Mouse (Mus musculus) left cerebral cortex, adult 2 months (tissue): Measurements from ENCODE around the gene 4930412O13Rik. TPM values are rescaled to one million over a fixed set of nuclear protein-coding genes. Genes with fewer than 3 reads are reported as not detected.

Experiments used
- DNase-seq, 2 experiments: peaks; one replicate each; pipeline ENCODE4 v3.0.0; 2021 to 2022; ENCODE audit warnings: low spot score in 2 of 2, mixed read lengths in 1 of 2; ENCODE audit errors: extremely low spot score in 1 of 2
- H3K27ac ChIP-seq: fragments of 200-600 bp; 2 replicates; pipeline ENCODE4 v1.8.1; 2022
- H3K4me3 ChIP-seq: fragments of 200-600 bp; 2 replicates; pipeline ENCODE4 v1.8.1; 2022
- CTCF ChIP-seq: fragments of 200-600 bp; IDR thresholded peaks from 2 replicates; pipeline ENCODE4 v1.8.1; 2022; ENCODE audit warnings: antibody characterized with exemption, mild to moderate bottlenecking, moderate library complexity
- intact Hi-C: fragments of 180-260 bp; cut with DNase I; formaldehyde crosslinking; loops from one replicate; pipeline ENCODE4 v1.15.1; 2025
- long read RNA-seq, 2 experiments: library from polyadenylated mRNA; stranded (forward); transcript quantifications; one replicate each; pipeline ENCODE4 v2.0.0; 2021; ENCODE audit warnings: borderline mapping rate in 2 of 2
- total RNA-seq, 2 experiments: library from RNA; stranded (reverse); gene quantifications; 2 replicates each; pipeline ENCODE4 v1.2.3; 2021

Gene 4930412O13Rik
- total RNA-seq = not detected
- long read RNA-seq, experiment 1 = 0 reads
- long read RNA-seq, experiment 2 = 0 reads

DNA sequence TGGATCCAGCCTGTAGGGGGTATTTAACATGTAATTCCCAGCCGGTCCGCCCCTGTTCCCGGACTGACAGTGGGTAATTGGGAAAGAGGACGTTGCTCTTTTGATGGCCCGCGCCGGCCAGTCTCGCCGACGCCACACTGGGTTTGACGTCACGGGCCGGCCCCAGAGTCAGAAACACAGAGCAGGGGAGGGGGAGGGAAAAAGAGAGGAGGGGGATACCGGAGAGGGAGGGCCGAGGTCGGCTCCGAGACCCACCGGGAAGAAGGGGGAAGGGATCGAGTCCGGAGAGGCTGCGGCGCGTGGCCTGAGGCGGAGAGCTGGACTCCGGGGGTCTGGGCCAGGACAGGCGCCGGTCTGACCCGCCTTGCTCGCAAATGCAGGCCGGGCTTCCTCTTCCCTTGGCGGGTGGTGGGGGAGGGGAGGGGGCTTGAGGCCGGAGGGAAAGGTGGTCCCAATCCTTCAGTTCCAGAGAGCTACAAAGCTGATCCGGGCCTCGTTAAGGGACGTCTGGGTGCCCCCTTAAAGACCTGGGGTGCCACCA, at the start of gene 4930412O13Rik:
Gene 4930412O13Rik (plus strand): TSS at position 202 of the 541 bp plus-strand sequence.
- DNase-seq = no peak
- intact Hi-C loops = loop anchor here (10.0 kb wide), 1 partner anchor 1206 kb away; no protein-coding TSS in a partner anchor
- Histone ChIP-seq H3K27ac (no peak within 1 kb of the TSS), H3K4me3 (no peak within 1 kb of the TSS)
- no peak for TF ChIP-seq CTCF

DNA sequence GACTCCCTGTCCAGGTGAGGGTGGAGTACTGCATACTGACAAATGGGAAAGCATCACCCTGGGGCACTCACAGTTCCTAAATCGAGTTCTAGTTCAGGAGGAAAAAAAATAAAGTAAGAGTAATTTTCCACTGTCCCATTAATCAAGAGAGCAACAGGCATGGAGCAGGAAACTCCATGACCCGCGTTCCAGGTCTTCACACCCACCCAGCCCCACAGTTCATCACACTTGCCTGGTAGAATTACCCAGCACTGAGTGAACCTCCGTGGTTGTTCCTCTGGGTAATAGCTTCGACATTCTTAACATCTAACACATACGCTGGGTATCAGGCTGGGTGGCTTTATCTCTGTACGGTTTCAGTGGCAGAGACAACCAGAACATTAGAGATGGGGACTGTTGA, 47.3 kb upstream of the 4930412O13Rik start:
- TF ChIP-seq CTCF = no peak
- no peak overlapping the region for H3K27ac ChIP-seq
- intact Hi-C loops = no loop called here
- H3K4me3 ChIP-seq = no peak overlapping the region
- no peak for DNase-seq

DNA sequence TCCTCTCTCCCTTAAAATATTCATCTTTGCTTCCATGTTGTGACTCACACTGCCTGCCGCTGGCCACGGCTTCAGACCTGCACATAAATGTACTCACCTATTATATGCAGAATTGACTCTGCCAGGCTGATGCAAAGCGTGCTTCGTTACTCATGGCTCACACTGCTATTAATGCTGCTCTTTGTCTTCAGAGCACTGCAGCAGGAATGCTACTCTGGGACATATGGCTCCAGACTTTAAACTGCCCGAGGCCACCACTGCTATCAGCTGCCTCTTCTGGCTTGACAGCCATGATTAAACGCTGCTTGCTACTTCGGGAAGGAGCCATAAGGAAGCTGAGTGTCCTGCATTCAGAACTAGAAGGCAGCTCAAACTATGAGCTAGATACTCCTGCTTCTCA, 45.9 kb upstream of the 4930412O13Rik start:
- no peak for DNase-seq
- no peak overlapping the region for H3K27ac ChIP-seq
- intact Hi-C loops = no loop called here
- TF ChIP-seq CTCF = no peak
- no peak overlapping the region for H3K4me3 ChIP-seq

DNA sequence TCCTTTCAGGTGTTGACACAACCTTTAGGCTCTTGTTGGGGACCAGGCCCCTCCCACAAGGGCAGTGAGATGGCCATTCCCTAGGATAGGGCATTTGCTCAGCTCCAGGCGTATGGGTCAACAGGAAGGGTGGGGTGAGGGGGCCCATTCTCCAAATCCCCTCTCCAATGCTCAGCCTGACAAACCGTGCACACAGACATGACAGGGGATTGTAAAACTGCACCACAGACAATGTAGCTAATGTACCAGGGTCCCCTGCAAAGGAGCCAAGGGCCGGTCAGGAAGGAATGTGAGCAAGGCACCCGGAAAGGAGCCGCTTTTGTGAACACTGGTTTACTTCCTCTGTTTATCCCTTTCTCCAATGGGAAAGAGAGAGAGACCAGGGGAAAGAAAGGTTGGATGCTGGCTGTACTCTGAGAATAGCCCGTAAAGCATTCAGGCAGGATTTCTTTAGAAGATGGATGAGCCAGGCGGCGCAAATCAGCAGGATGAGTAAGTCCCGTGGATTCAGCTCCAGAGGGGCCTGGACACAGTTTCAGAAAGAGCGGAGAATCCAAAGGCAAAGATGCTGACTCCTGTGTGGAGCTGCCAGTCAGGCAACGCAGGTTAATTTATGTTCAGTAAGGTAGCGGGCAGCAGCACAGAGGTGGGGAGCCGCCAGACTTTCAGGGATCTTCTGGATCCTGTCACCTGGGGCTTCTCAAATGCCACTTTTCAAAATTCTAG, 28.0 kb upstream of the 4930412O13Rik start:
- intact Hi-C loops = no loop called here

DNA sequence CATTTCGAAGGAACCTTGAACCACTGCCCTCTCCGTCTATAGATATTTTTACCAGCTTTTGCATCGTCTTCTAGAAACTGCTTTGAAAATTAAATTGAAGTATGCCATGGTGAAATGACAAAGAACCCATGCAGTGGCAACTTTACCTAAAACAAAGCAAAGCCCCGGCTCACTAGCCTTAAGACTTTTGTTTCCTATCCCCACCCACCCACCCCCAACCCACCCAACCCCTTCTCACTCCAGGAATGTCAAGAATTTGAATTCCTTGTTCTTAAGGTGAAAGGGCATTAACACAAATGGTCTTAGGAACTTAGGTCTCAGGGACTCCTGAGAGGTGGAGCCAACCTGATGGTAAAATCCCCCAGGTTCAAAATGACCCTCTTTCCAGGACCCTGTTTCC, 25.2 kb upstream of the 4930412O13Rik start:
- H3K27ac ChIP-seq = no peak overlapping the region
- DNase-seq = no peak
- no peak for TF ChIP-seq CTCF
- intact Hi-C loops = no loop called here
- H3K4me3 ChIP-seq = no peak overlapping the region

More for the DNA sequence above, 28.0 kb upstream of the 4930412O13Rik start:
- DNase-seq = no peak
- no peak overlapping the region for H3K4me3 ChIP-seq
- H3K27ac ChIP-seq = no peak overlapping the region
- TF ChIP-seq CTCF = no peak

DNA sequence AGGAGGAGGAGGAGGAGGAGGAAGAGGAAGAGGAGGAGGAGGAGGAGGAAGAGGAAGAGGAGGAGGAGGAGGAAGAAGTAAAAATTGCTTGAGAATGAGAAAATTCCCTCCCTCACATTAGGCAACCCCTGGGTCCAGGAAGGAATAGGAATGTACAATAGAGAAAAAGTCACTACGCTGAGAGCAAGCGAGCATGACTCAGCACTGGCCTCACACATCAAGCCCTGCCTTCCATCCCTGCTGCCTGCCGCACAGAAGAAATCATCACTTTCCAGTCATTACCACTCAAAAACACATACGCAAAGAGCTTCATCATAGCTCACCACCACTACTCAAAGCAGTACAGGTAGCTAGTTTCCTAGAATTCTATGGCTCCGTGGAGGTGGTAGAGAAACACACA, 20.4 kb upstream of the 4930412O13Rik start:
- TF ChIP-seq CTCF = no peak
- intact Hi-C loops = no loop called here
- H3K27ac ChIP-seq = no peak overlapping the region

DNA sequence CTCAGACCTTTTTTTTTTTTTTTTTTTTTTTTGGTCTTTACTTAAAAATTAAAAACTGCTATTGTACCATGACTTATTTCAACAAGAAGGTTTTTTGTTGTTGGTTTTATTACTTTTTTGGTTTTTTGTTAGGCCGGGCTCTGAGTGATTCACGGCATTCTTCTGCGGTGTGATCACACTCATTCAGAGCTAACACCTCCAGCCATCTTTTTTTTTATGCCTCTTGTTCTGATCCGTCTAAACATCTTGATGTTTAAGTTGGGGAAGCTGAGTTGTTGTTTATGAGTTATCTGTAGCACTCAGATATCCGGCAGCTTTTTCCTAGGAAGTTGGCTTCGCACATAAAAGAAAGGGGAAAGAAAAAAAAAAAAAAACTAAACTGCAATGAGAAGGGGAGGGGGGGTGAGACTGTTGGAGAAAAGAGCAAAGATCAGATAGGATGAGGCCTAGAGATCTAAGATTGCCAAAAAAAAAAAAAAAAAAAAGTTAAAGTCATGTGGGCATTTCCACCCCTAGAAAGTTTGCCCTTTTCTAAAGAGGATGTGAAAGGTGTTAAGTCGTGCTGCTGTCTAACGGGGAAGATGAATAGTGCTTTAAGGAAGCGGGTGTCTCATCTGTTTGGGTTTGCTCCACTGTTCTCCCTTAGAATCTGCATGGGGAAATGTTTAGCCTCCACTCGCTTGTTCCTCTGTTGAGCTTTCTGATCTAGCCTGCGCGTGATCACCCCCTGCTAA, 13.8 kb upstream of the 4930412O13Rik start:
- no peak for TF ChIP-seq CTCF
- DNase-seq = no peak
- Histone ChIP-seq H3K4me3 (no peak overlapping the region), H3K27ac (no peak overlapping the region)
- intact Hi-C loops = no loop called here

More for the DNA sequence above, 20.4 kb upstream of the 4930412O13Rik start:
- H3K4me3 ChIP-seq = no peak overlapping the region
- DNase-seq = no peak

DNA sequence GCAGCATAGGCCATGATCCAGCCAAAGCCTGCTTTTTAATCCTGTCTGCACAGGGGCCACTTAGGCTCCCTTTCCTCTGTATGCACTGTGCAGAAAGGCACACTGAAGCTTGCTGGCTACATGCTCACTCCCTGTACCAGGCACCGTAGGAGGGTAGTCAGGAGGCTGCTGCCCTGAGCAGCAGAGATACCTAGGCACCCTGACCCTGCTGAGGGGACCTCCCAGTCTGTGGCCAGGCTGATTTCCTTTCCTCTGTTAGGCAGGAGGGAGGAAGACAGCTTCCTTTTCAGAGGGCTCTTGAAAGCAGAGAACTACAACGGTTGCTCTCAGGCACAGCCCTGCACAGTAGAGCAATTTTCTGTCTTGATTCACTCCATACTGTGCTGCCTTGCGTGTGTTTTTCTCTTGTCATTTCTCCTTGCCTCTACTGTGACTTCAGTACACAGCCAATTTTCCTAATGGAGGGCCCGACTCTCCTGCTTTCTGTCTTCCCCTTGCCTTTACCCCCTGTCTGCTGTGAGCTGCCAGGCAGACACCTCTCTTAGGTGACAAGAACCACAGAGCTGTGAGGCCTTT, 9.8 kb upstream of the 4930412O13Rik start:
- Histone ChIP-seq H3K4me3 (no peak overlapping the region), H3K27ac (no peak overlapping the region)
- intact Hi-C loops = loop anchor here (10.0 kb wide), 1 partner anchor 1116 kb away; no protein-coding TSS in a partner anchor
- no peak for TF ChIP-seq CTCF
- no peak for DNase-seq

DNA sequence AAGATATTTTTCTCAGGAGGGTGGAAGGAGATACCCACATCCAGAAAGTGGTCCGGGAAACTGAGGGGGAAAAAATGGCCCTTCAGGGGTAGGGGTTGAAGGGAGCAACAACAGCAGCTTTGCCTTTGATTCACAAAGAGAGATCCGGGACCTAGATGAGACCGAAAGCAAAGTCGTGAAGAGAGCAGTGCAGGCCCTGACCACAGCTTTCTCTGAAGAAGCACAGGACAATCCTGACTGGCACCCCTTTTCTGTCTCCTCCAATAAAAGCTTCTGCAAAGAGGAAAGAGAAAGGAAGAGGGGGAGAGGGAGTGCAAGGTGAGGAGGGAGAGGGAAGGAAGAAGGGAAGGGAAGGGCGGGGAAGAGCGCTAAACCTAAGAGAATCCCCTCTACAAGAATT, 9.3 kb upstream of the 4930412O13Rik start:
- Histone ChIP-seq H3K27ac (no peak overlapping the region), H3K4me3 (no peak overlapping the region)
- TF ChIP-seq CTCF = no peak
- DNase-seq = no peak
- intact Hi-C loops = loop anchor here (10.0 kb wide), 1 partner anchor 1117 kb away; no protein-coding TSS in a partner anchor

DNA sequence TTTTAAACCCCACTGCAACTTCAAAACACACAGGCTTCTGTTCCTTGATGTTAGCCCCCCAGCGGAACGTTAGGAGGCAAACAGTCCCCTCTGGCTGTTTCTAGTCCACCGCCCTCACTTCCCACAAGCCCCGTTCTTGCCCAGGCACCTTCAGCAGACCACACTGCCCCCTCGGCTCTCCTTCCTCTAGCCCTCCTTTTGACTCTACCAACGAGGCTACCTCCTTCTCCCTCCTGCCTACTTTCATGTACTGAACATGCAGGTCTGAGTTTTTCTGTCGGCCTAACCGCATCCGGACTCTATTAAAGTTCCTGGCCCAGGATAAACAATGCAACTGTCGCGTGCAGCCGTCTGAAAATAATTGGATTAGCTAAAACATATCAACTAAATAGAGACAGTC, 8.4 kb upstream of the 4930412O13Rik start:
- Histone ChIP-seq H3K4me3 (no peak overlapping the region), H3K27ac (no peak overlapping the region)
- intact Hi-C loops = loop anchor here (10.0 kb wide), 1 partner anchor 1118 kb away; no protein-coding TSS in a partner anchor
- DNase-seq = no peak
- TF ChIP-seq CTCF = no peak

DNA sequence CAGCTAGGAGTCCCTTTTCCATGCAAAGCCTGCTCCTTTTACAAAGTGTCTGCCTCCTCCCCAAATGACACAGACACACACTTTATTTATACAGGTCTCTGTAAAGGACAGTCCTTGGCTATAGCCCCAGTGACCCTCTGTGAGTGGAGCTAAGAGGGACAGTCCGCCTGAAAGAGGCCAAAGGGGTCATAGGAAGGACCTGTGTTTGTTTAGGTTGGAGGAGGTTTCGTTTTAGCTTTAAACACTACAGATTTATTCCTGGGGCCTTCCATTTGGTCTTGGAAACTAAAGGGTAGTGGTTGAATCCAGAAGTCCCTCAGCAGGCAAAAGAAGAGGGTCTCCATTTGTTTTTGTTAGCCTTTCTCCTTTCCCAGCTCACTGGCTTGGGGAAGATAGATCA, 7.3 kb upstream of the 4930412O13Rik start:
- Histone ChIP-seq H3K4me3 (no peak overlapping the region), H3K27ac (no peak overlapping the region)
- no peak for DNase-seq
- no peak for TF ChIP-seq CTCF
- intact Hi-C loops = loop anchor here (10.0 kb wide), 1 partner anchor 1119 kb away; no protein-coding TSS in a partner anchor
